Mouse (Mus musculus) erythroblast, embryonic 14.5 days (primary cell): ENCODE data around the gene Olfr656.

ENCODE experiments used
- GATA1 ChIP-seq: IDR thresholded peaks from 2 replicates; pipeline ENCODE4 v1.6.1; 2012; ENCODE audit warnings: low read length, inconsistent platforms, mixed read lengths
- TAL1 ChIP-seq: IDR thresholded peaks from 3 replicates; pipeline ENCODE4 v1.6.1; 2012; ENCODE audit warnings: low read length, inconsistent platforms, mixed read lengths

GRCm38 (mm10) chr7:104601679-104602078 lies 12.1 kb upstream of the Olfr656 start, which contains the start of gene Olfr655:
- TF ChIP-seq GATA1 (no peak), TAL1 (no peak)
